Mouse (Mus musculus) MEL (cell line): ENCODE measurements around the gene Emsy. TPM values are rescaled to one million over a fixed set of nuclear protein-coding genes. Genes with fewer than 3 reads are reported as not detected.

ENCODE experiments used
- DNase-seq: peaks from one replicate; pipeline ENCODE4 v3.0.0; 2011; ENCODE audit warnings: low read depth, low spot score
- H3K27ac ChIP-seq: 2 replicates; pipeline ENCODE4 v1.5.1; 2012; ENCODE audit warnings: low read depth, mild to moderate bottlenecking, control low read depth, low read length, moderate library complexity; ENCODE audit not compliant: control insufficient read depth
- H3K27me3 ChIP-seq, 2 experiments: fragments of 150-350 bp in 1 of 2; sonication (generic) in 1 of 2; 2 replicates each; pipeline ENCODE4 v1.6.1; 2012; ENCODE audit warnings: low read length in 2 of 2, mild to moderate bottlenecking in 2 of 2, improper control_type of control experiment in 1 of 2, moderate library complexity in 1 of 2; ENCODE audit not compliant: insufficient read depth in 2 of 2, control insufficient read depth in 1 of 2
- H3K36me3 ChIP-seq, 2 experiments: 2 replicates each; pipeline ENCODE4 v1.6.1; 2012 to 2014; ENCODE audit warnings: low read length in 2 of 2, improper control_type of control experiment in 1 of 2, inconsistent platforms in 1 of 2, mild to moderate bottlenecking in 1 of 2; ENCODE audit not compliant: insufficient read depth in 2 of 2, control insufficient read depth in 1 of 2
- H3K4me1 ChIP-seq, 2 experiments: fragments of 150-350 bp in 1 of 2; sonication (generic) in 1 of 2; 2 replicates each; pipeline ENCODE4 v1.6.1; 2012; ENCODE audit warnings: low read length in 2 of 2, improper control_type of control experiment in 1 of 2, mild to moderate bottlenecking in 1 of 2; ENCODE audit not compliant: insufficient read depth in 2 of 2, control insufficient read depth in 1 of 2
- H3K4me3 ChIP-seq, 2 experiments: fragments of 150-350 bp in 1 of 2; sonication (generic) in 1 of 2; 2 replicates each; pipeline ENCODE4 v1.5.1; 2012; ENCODE audit warnings: low read depth in 2 of 2, low read length in 2 of 2, mild to moderate bottlenecking in 2 of 2, moderate library complexity in 2 of 2, control low read depth in 1 of 2, improper control_type of control experiment in 1 of 2; ENCODE audit not compliant: control insufficient read depth in 1 of 2, insufficient read depth in 1 of 2
- H3K79me2 ChIP-seq: 2 replicates; pipeline ENCODE4 v1.6.1; 2012; ENCODE audit warnings: mild to moderate bottlenecking, low read length, moderate library complexity; ENCODE audit not compliant: control insufficient read depth, poor library complexity, insufficient read depth
- H3K9ac ChIP-seq: 2 replicates; pipeline ENCODE4 v1.6.1; 2012; ENCODE audit warnings: low read depth, mild to moderate bottlenecking, control low read depth, low read length, moderate library complexity; ENCODE audit not compliant: control insufficient read depth, poor library complexity, severe bottlenecking
- H3K9me3 ChIP-seq: fragments of 150-350 bp; sonication (generic); replicated peaks from 2 replicates; pipeline ENCODE4 v1.6.1; 2012; ENCODE audit warnings: mild to moderate bottlenecking, low read length, improper control_type of control experiment, moderate library complexity; ENCODE audit not compliant: insufficient read depth
- BHLHE40 ChIP-seq: IDR thresholded peaks from 2 replicates; pipeline ENCODE4 v1.6.1; 2012; ENCODE audit warnings: low read depth, mild to moderate bottlenecking, inconsistent platforms, low read length, improper control_type of control experiment, borderline replicate concordance
- CHD1 ChIP-seq: IDR thresholded peaks from 2 replicates; pipeline ENCODE4 v1.6.1; 2012; ENCODE audit warnings: low read depth, mild to moderate bottlenecking, inconsistent platforms, low read length, improper control_type of control experiment
- CHD2 ChIP-seq: IDR thresholded peaks from 2 replicates; pipeline ENCODE4 v1.6.1; 2011; ENCODE audit warnings: low read length, improper control_type of control experiment
- E2F4 ChIP-seq: IDR thresholded peaks from 2 replicates; pipeline ENCODE4 v1.6.1; 2011; ENCODE audit warnings: low read depth, low read length, improper control_type of control experiment, borderline replicate concordance
- ELF1 ChIP-seq: IDR thresholded peaks from 2 replicates; pipeline ENCODE4 v1.6.1; 2014; ENCODE audit warnings: low read depth, mild to moderate bottlenecking, inconsistent platforms, low read length, improper control_type of control experiment, moderate library complexity
- EP300 ChIP-seq, 2 experiments: IDR thresholded peaks; 2 replicates each; pipeline ENCODE4 v1.6.1; 2011; ENCODE audit warnings: improper control_type of control experiment in 2 of 2, low read length in 2 of 2, low read depth in 1 of 2, mild to moderate bottlenecking in 1 of 2
- ETS1 ChIP-seq: IDR thresholded peaks from 2 replicates; pipeline ENCODE4 v1.6.1; 2012; ENCODE audit warnings: low read depth, mild to moderate bottlenecking, inconsistent platforms, low read length, improper control_type of control experiment, moderate library complexity
- GABPA ChIP-seq: IDR thresholded peaks from 2 replicates; pipeline ENCODE4 v1.6.1; 2012; ENCODE audit warnings: low read depth, mild to moderate bottlenecking, inconsistent platforms, low read length, improper control_type of control experiment, moderate library complexity
- GATA1 ChIP-seq: IDR thresholded peaks from 2 replicates; pipeline ENCODE4 v1.6.1; 2011; ENCODE audit warnings: low read depth, low read length, improper control_type of control experiment
- HCFC1 ChIP-seq: IDR thresholded peaks from 2 replicates; pipeline ENCODE4 v1.6.1; 2012; ENCODE audit warnings: low read depth, mild to moderate bottlenecking, inconsistent platforms, low read length, improper control_type of control experiment, moderate library complexity
- JUND ChIP-seq: IDR thresholded peaks from 2 replicates; pipeline ENCODE4 v1.6.1; 2011; ENCODE audit warnings: low read depth, mild to moderate bottlenecking, improper control_type of control experiment, low read length
- KAT2A ChIP-seq: conservative IDR thresholded peaks from 2 replicates; pipeline ENCODE4 v1.6.1; 2012; ENCODE audit warnings: low read depth, low read length, improper control_type of control experiment, inconsistent platforms
- MAFK ChIP-seq: IDR thresholded peaks from 2 replicates; pipeline ENCODE4 v1.6.1; 2011; ENCODE audit warnings: low read depth, mild to moderate bottlenecking, low read length, improper control_type of control experiment, borderline replicate concordance
- MAX ChIP-seq: IDR thresholded peaks from 2 replicates; pipeline ENCODE4 v1.6.1; 2011; ENCODE audit warnings: low read length, improper control_type of control experiment
- MAZ ChIP-seq: IDR thresholded peaks from 2 replicates; pipeline ENCODE4 v1.6.1; 2012; ENCODE audit warnings: low read depth, mild to moderate bottlenecking, inconsistent platforms, low read length, improper control_type of control experiment
- MEF2A ChIP-seq: IDR thresholded peaks from 2 replicates; pipeline ENCODE4 v1.6.1; 2014; ENCODE audit warnings: low read depth, mild to moderate bottlenecking, inconsistent platforms, low read length, improper control_type of control experiment; ENCODE audit not compliant: poor library complexity, insufficient replicate concordance, severe bottlenecking; ENCODE audit errors: extremely low read depth
- MXI1 ChIP-seq: IDR thresholded peaks from 2 replicates; pipeline ENCODE4 v1.6.1; 2011; ENCODE audit warnings: mild to moderate bottlenecking, low read depth, low read length, improper control_type of control experiment
- MYB ChIP-seq: IDR thresholded peaks from 2 replicates; pipeline ENCODE4 v1.6.1; 2011; ENCODE audit warnings: mild to moderate bottlenecking, low read depth, low read length, improper control_type of control experiment
- MYC ChIP-seq: IDR thresholded peaks from 2 replicates; pipeline ENCODE4 v1.6.1; 2011; ENCODE audit warnings: low read depth, mild to moderate bottlenecking, low read length, improper control_type of control experiment, moderate library complexity
- NRF1 ChIP-seq: IDR thresholded peaks from 2 replicates; pipeline ENCODE4 v1.6.1; 2014; ENCODE audit warnings: low read depth, mild to moderate bottlenecking, inconsistent platforms, low read length, improper control_type of control experiment, moderate library complexity; ENCODE audit not compliant: poor library complexity, insufficient read depth, severe bottlenecking
- POLR2A ChIP-seq, 2 experiments: IDR thresholded peaks; 2 replicates each; pipeline ENCODE4 v1.6.1; 2011 to 2012; ENCODE audit warnings: low read length in 2 of 2, mild to moderate bottlenecking in 2 of 2, control low read depth in 1 of 2, improper control_type of control experiment in 1 of 2, low read depth in 1 of 2, moderate library complexity in 1 of 2; ENCODE audit not compliant: control insufficient read depth in 1 of 2, insufficient read depth in 1 of 2, poor library complexity in 1 of 2
- POLR2AphosphoS2 ChIP-seq: IDR thresholded peaks from 2 replicates; pipeline ENCODE4 v1.6.1; 2011; ENCODE audit warnings: low read length, improper control_type of control experiment
- POLR2AphosphoS5 ChIP-seq: IDR thresholded peaks from 2 replicates; pipeline ENCODE4 v1.6.1; 2012; ENCODE audit warnings: low read depth, borderline replicate concordance, mild to moderate bottlenecking, inconsistent platforms, low read length, moderate library complexity, mixed read lengths
- RAD21 ChIP-seq: IDR thresholded peaks from 2 replicates; pipeline ENCODE4 v1.6.1; 2011; ENCODE audit warnings: mild to moderate bottlenecking, low read depth, low read length, improper control_type of control experiment
- RCOR1 ChIP-seq: IDR thresholded peaks from 2 replicates; pipeline ENCODE4 v1.6.1; 2012; ENCODE audit warnings: low read depth, mild to moderate bottlenecking, inconsistent platforms, low read length, improper control_type of control experiment
- SIN3A ChIP-seq: IDR thresholded peaks from 2 replicates; pipeline ENCODE4 v1.6.1; 2012; ENCODE audit warnings: low read length, improper control_type of control experiment, inconsistent platforms
- SMC3 ChIP-seq: IDR thresholded peaks from 2 replicates; pipeline ENCODE4 v1.6.1; 2011; ENCODE audit warnings: low read depth, low read length, improper control_type of control experiment
- TAL1 ChIP-seq: IDR thresholded peaks from 2 replicates; pipeline ENCODE4 v1.6.1; 2012; ENCODE audit warnings: mild to moderate bottlenecking, inconsistent platforms, low read length, moderate library complexity, mixed read lengths
- TBP ChIP-seq: IDR thresholded peaks from 2 replicates; pipeline ENCODE4 v1.8.0; 2011; ENCODE audit warnings: low read depth, low read length, improper control_type of control experiment
- TCF12 ChIP-seq: IDR thresholded peaks from 2 replicates; pipeline ENCODE4 v1.6.1; 2014; ENCODE audit warnings: low read depth, mild to moderate bottlenecking, inconsistent platforms, low read length, improper control_type of control experiment, moderate library complexity
- UBTF ChIP-seq: IDR thresholded peaks from 2 replicates; pipeline ENCODE4 v1.6.1; 2012; ENCODE audit warnings: low read depth, mild to moderate bottlenecking, inconsistent platforms, low read length, improper control_type of control experiment, moderate library complexity, borderline replicate concordance; ENCODE audit not compliant: insufficient read depth
- USF1 ChIP-seq: IDR thresholded peaks from 2 replicates; pipeline ENCODE4 v1.6.1; 2014; ENCODE audit warnings: low read depth, mild to moderate bottlenecking, inconsistent platforms, low read length, improper control_type of control experiment, moderate library complexity
- ZKSCAN1 ChIP-seq: IDR thresholded peaks from 2 replicates; pipeline ENCODE4 v1.6.1; 2012; ENCODE audit warnings: low read depth, mild to moderate bottlenecking, inconsistent platforms, low read length, improper control_type of control experiment, moderate library complexity
- ZMIZ1 ChIP-seq: IDR thresholded peaks from 2 replicates; pipeline ENCODE4 v1.6.1; 2012; ENCODE audit warnings: low read depth, mild to moderate bottlenecking, inconsistent platforms, low read length, improper control_type of control experiment, moderate library complexity
- ZNF384 ChIP-seq: IDR thresholded peaks from 2 replicates; pipeline ENCODE4 v1.6.1; 2012; ENCODE audit warnings: low read depth, mild to moderate bottlenecking, inconsistent platforms, low read length, improper control_type of control experiment
- polyA plus RNA-seq, 2 experiments: library from polyadenylated mRNA; stranded (reverse) in 1 of 2; unstranded in 1 of 2; fragments of >175 nt in 1 of 2; fragments of >200 nt in 1 of 2; gene quantifications; 2 replicates each; pipeline versions ENCODE4 v1.2.1 to v1.2.4; 2012; ENCODE audit warnings: low replicate concordance in 2 of 2, low read depth in 1 of 2; ENCODE audit not compliant: insufficient read length in 2 of 2, insufficient read depth in 1 of 2, missing spikeins in 1 of 2
- total RNA-seq: library from RNA; depleted of rRNA; stranded (reverse); fragments of 300-350 nt; gene quantifications from 2 replicates; pipeline ENCODE4 v1.2.3, GENCODE M21; 2012

Gene Emsy
- total and polyA plus RNA-seq, 3 experiments: 10.2 to 24.1 TPM; not detected in 1

- H3K79me2 ChIP-seq: peaks cover 38% of the 10 kb centered on the region
- peak within 1 kb of the TSS; percentile 99 for H3K4me3 ChIP-seq
- no peaks in the 10 kb centered on the region for H3K27me3 ChIP-seq
- H3K4me1 ChIP-seq: peaks cover 2 to 3% of the 10 kb centered on the region in 2 experiments
- peaks cover 2 to 23% of the 10 kb centered on the region in 2 experiments; a peak in 3 of 4 replicates for H3K36me3 ChIP-seq
- no peaks in the 10 kb centered on the region for H3K9me3 ChIP-seq
- peak; percentile 99 for DNase-seq
- peak within 1 kb of the TSS; percentile 93 for H3K27ac ChIP-seq
- peak within 1 kb of the TSS; percentile 86 for H3K9ac ChIP-seq
- TF ChIP-seq SMC3 (no peak), GATA1 (peak; percentile 41), TCF12 (peak; percentile 62), ZNF384 (no peak), POLR2A (IDR thresholded peaks at IDR 0.05; ENCODE audit: control insufficient read depth in 1 of 2, insufficient read depth in 1 of 2, low read depth in 1 of 2, low read length in 2 of 2, poor library complexity in 1 of 2) (peak; percentile 67 to 97; a peak in 3 of 4 replicates), MAZ (peak; percentile 93), JUND (no peak), ETS1 (no peak), MYC (no peak), HCFC1 (peak; percentile 89), E2F4 (no peak), RAD21 (no peak), USF1 (no peak), TBP (peak; percentile 82), SIN3A (peak; percentile 52; the same call in 1 of the 2 replicates), MEF2A (no peak), MAX (no peak), POLR2AphosphoS5 (no peak; the same call in 1 of the 2 replicates), ZKSCAN1 (no peak), GABPA (no peak; the same call in 1 of the 2 replicates), CHD1 (no peak), ELF1 (0 out of 2 replicates have a peak, but pooled peaks have one; percentile 23), MAFK (no peak), UBTF (no peak), EP300 (IDR thresholded peaks at IDR 0.05; ENCODE audit: low read depth in 1 of 2, low read length in 2 of 2) (peak in 1 of 2 experiments; percentile 20; a peak in 1 of 4 replicates), BHLHE40 (no peak), CHD2 (no peak), MYB (no peak), ZMIZ1 (peak; percentile 73; the same call in 1 of the 2 replicates), KAT2A (no peak; the same call in 1 of the 2 replicates), POLR2AphosphoS2 (peak; percentile 94; the same call in 1 of the 2 replicates), RCOR1 (no peak), MXI1 (peak; percentile 55; the same call in 1 of the 2 replicates), NRF1 (peak; percentile 99; the same call in 1 of the 2 replicates), TAL1 (no peak)
Measured at GRCm38 (mm10) chr7:98702283-98703240, 46.0 kb upstream of the Emsy start, which contains the start of gene Thap12. Gene Thap12 (plus strand): TSS chr7:98703103.
